Mouse (Mus musculus): ENCODE results near the gene Nckap5.

Gene Nckap5

GRCm38 (mm10) chr1:125967671-125968070, 862.9 kb downstream of the Nckap5 start:
- DNase-seq: no peak

- DNase-seq: no peak
Measured at GRCm38 (mm10) chr1:125951026-125951425, 879.6 kb downstream of the Nckap5 start.

GRCm38 (mm10) chr1:125949076-125949475, 881.5 kb downstream of the Nckap5 start:
- DNase-seq: no peak

GRCm38 (mm10) chr1:125945136-125945535, 885.5 kb downstream of the Nckap5 start:
- DNase-seq: no peak

- DNase-seq: no peak
Measured at GRCm38 (mm10) chr1:125943305-125943704, 887.3 kb downstream of the Nckap5 start.

GRCm38 (mm10) chr1:125925486-125925885, 905.1 kb downstream of the Nckap5 start:
- no peak for DNase-seq

GRCm38 (mm10) chr1:125923062-125923461, 907.5 kb downstream of the Nckap5 start:
- DNase-seq: no peak

GRCm38 (mm10) chr1:125920696-125921095, 909.9 kb downstream of the Nckap5 start:
- no peak for DNase-seq

- DNase-seq: no peak
Measured at GRCm38 (mm10) chr1:125912601-125913600, 917.7 kb downstream of the Nckap5 start, which contains the start of gene Lypd1. Gene Lypd1 (minus strand): TSS chr1:125913101.

- DNase-seq: no peak
Measured at GRCm38 (mm10) chr1:125911901-125912445, 918.6 kb downstream of the Nckap5 start.

GRCm38 (mm10) chr1:125911337-125911900, 919.2 kb downstream of the Nckap5 start:
- DNase-seq: no peak

- no peak for DNase-seq
Measured at GRCm38 (mm10) chr1:125910871-125911265, 919.7 kb downstream of the Nckap5 start.

- no peak for DNase-seq
Measured at GRCm38 (mm10) chr1:125910211-125910870, 920.3 kb downstream of the Nckap5 start.

GRCm38 (mm10) chr1:125893158-125893557, 937.4 kb downstream of the Nckap5 start:
- DNase-seq: no peak

GRCm38 (mm10) chr1:125870056-125870455, 960.5 kb downstream of the Nckap5 start:
- DNase-seq: no peak

All from cerebellum, adult 9-10 months (tissue).